Mouse (Mus musculus): Measurements from ENCODE around the gene Msrb2.

Gene Msrb2

GRCm38 (mm10) chr2:19388329-19389103 lies 17.3 kb downstream of the Msrb2 start:
- no peak for DNase-seq (ENCODE audit: low read depth, low spot score)

GRCm38 (mm10) chr2:19390411-19391143 lies 19.3 kb downstream of the Msrb2 start:
- DNase-seq (ENCODE audit: low read depth, low spot score), result no peak

- no peak for DNase-seq (ENCODE audit: low read depth, low spot score)
Observed at GRCm38 (mm10) chr2:19391649-19392048, 20.4 kb downstream of the Msrb2 start.

- no peak for DNase-seq (ENCODE audit: low read depth, low spot score)
Observed at GRCm38 (mm10) chr2:19392793-19393192, 21.6 kb downstream of the Msrb2 start.

GRCm38 (mm10) chr2:19405409-19405808 lies 34.2 kb downstream of the Msrb2 start:
- no peak for DNase-seq (ENCODE audit: low read depth, low spot score)

- DNase-seq (ENCODE audit: low read depth, low spot score), result no peak
Observed at GRCm38 (mm10) chr2:19406531-19406930, 35.3 kb downstream of the Msrb2 start.

- no peak for DNase-seq (ENCODE audit: low read depth, low spot score)
Observed at GRCm38 (mm10) chr2:19414222-19414965, 43.2 kb downstream of the Msrb2 start.

GRCm38 (mm10) chr2:19415063-19415521 lies 43.9 kb downstream of the Msrb2 start:
- DNase-seq (ENCODE audit: low read depth, low spot score), result no peak

- no peak for DNase-seq (ENCODE audit: low read depth, low spot score)
Observed at GRCm38 (mm10) chr2:19416066-19416465, 44.8 kb downstream of the Msrb2 start.

- no peak for DNase-seq (ENCODE audit: low read depth, low spot score)
Observed at GRCm38 (mm10) chr2:19419686-19420345, 48.6 kb downstream of the Msrb2 start.

- DNase-seq (ENCODE audit: low read depth, low spot score), result no peak
Observed at GRCm38 (mm10) chr2:19422226-19422625, 51.0 kb downstream of the Msrb2 start.

- no peak for DNase-seq (ENCODE audit: low read depth, low spot score)
Observed at GRCm38 (mm10) chr2:19423086-19423485, 51.8 kb downstream of the Msrb2 start.

GRCm38 (mm10) chr2:19429031-19429430 lies 57.8 kb downstream of the Msrb2 start:
- no peak for DNase-seq (ENCODE audit: low read depth, low spot score)

- no peak for DNase-seq (ENCODE audit: low read depth, low spot score)
Observed at GRCm38 (mm10) chr2:19429691-19430690, 58.8 kb downstream of the Msrb2 start.

- no peak for DNase-seq (ENCODE audit: low read depth, low spot score)
Observed at GRCm38 (mm10) chr2:19430746-19431145, 59.5 kb downstream of the Msrb2 start.

GRCm38 (mm10) chr2:19431186-19431585 lies 59.9 kb downstream of the Msrb2 start:
- DNase-seq (ENCODE audit: low read depth, low spot score), result no peak

- DNase-seq (ENCODE audit: low read depth, low spot score), result no peak
Observed at GRCm38 (mm10) chr2:19431614-19432323, 60.5 kb downstream of the Msrb2 start.

- DNase-seq (ENCODE audit: low read depth, low spot score), result no peak
Observed at GRCm38 (mm10) chr2:19444346-19444745, 73.1 kb downstream of the Msrb2 start.
